Mouse (Mus musculus): ENCODE data around the gene Stac3. TPM values are rescaled to one million over a fixed set of nuclear protein-coding genes. Genes with fewer than 3 reads are reported as not detected.
A peak's percentile ranks its signal among the peaks of the same experiment; 100 is the strongest.

Stac3 gene
- 1 to 10 TPM in 3 of 4 experiments, under 1 TPM in 1; 0.87 to 4.6 (median 3.7) TPM for total RNA-seq (2022)

GRCm38 (mm10) chr10:127500894-127501893, at the start of gene Stac3:
Stac3 (plus strand) TSS chr10:127501686.
- DNase-seq = no peak

GRCm38 (mm10) chr10:127453701-127454100, 47.8 kb upstream of the Stac3 start:
- DNase-seq = no peak

DNA sequence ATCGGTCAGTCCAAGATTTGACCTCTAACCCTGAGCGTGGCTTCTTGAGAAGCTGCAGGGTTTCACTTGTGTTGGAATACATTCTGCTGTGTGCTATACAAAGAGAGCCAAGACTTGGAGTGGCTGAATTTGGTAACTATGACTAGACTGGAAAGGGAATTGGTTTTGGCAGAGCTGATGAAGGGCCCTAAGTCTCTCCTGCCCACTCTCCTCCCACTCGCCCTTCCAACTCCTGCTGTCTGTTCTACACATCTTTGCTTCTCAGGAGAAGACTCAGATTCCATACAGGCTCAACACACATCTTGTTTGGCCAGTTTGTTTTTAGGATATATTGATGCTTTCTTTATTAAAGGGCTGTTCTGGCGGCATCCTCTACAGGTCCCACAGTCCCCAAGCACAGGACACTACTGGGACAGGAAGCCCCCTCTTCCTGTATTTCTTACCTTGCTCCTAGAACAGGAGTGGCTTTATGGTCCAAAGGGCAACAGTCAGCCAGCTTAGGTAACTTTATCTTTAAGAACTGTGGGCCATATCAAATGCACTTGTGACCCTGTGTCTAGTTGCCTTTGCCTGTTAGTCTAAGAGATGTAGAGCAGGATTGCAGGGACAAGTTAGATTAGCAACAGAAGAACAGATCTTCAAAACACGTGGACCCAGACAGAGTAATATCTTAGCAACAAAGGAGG, 38.9 kb upstream of the Stac3 start:
- DNase-seq = no peak

GRCm38 (mm10) chr10:127471281-127471988, 30.1 kb upstream of the Stac3 start:
- DNase-seq = no peak

- no peak for DNase-seq
Observed at GRCm38 (mm10) chr10:127472722-127473121, 28.8 kb upstream of the Stac3 start.

DNA sequence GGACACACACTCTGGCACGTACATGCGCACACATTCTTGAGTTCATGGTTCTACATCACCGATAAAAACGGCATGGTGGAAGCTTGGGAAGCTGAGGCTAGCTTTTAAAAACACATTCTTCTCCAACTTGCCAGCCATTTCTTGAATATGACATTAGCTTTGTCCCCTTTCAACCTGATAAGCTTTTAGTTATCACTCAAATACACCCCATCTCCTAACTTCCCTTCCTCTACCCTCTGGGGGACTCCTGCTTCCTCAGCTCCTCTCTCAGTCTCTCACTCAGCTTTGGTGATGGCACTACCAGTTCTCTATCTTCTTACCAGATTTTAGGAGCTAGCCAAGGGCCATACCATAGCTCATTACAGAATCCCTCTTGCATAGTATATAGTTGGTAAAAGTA, 26.3 kb upstream of the Stac3 start:
- no peak for DNase-seq

DNA sequence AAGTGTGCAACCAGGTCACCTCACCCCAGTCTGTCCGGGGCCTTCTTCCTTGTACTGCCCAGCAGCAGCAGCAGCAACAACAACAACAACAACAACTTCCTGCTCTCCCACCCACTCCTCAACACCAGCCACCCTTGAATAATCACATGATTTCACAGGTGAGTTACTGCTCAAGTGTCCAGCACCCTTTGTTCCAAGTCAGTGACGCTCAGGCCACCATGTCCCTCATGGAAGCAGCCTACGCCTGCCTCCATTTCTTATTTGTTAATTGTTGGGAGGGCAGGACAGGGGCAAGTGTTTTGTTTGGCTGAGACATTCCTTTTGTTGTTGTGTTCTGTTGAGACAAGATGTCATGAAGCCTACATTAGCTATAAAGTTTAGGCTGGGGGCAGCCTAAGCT, 24.9 kb upstream of the Stac3 start:
- no peak for DNase-seq

- peak; percentile 62 for DNase-seq
Observed at GRCm38 (mm10) chr10:127477301-127477700, 24.2 kb upstream of the Stac3 start.

DNA sequence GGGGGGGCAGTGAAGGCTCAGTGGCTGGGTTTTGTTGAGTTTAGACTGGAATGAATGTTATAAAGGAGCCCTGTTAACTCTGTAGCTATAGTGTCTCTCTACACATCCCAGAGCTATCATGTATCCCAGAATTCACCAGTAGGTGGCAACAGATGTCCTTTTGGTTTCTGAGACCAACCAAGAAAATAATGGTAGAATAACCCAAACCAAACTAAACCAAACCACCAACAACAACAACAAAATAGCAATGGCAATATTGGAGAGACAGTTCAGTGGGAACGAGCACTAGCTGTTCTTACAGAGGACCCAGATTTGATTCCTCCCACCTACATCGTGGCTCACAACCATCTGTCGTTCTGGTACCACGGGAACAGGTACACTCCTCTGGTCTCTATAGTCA, 22.4 kb upstream of the Stac3 start:
- no peak for DNase-seq

DNA sequence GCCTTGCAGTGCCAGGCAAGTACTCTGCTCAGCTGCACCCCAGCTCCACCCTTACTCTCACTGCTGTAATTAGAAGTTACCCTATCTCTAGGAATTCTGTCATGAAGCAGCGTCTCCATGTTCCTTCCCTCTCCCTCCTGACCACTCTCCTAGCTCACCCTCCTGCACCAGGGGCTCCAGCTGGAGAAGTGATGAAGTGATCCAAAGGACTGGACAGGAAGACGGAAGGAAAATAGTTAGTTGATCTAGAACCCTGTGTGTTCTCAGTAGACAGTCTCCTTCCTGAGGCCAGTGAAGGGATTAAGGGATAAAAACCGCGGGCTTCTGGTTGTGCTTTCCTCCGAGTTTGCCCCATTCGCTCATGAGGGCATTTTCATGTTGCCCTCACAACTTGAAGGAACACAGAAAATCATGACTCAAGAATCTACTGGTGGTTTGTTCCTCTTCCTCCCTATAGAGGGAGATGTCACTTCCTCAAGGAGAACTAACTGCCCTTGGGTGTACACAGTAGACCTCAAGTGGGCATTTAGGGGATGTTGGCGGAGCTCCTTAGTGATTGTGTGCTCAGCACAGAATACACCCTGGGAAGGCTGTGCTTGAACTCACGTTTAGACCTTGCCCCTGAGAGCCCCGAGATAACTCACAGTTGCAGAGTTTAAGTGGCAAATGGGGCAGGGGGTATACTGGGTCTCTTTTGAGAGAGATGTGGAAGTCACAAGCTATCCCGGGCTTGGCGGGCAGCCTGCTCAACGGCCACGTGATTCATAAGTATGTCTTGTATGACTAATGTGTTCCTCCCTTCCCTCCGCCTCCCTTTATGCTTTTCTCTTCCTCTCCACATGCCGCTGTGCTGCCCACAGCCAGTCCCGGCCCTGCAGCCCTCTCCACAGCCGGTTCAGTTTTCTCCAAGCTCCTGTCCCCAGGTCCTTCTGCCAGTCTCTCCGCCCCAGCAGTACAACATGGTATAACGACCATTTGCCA, 20.4 kb upstream of the Stac3 start:
- DNase-seq = peak; percentile 67

- DNase-seq = no peak
Observed at GRCm38 (mm10) chr10:127485235-127485634, 16.3 kb upstream of the Stac3 start.

- DNase-seq = no peak
Observed at GRCm38 (mm10) chr10:127488856-127489255, 12.6 kb upstream of the Stac3 start.

GRCm38 (mm10) chr10:127490160-127491127, 11.0 kb upstream of the Stac3 start:
- no peak for DNase-seq

DNA sequence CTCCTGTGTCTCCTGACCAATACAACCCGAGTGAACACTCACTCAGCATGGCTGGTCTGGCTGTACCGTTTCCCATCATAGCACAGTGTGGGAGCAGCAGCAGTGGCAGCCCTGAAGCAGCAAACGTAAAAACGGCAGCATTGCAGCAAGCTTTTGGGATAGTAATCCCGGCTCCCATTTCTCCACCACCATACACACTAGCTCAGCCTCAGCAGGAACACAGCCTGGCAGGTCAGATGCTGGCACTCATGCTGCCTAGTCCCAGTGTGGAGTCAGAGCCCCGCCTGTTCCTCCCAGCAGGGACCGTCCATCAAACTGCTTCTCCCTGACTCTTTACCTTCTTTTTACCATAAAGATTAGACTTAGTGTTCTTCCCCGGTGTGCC, 10.4 kb upstream of the Stac3 start:
- DNase-seq = no peak

GRCm38 (mm10) chr10:127492118-127492517, 9.4 kb upstream of the Stac3 start:
- no peak for DNase-seq

DNA sequence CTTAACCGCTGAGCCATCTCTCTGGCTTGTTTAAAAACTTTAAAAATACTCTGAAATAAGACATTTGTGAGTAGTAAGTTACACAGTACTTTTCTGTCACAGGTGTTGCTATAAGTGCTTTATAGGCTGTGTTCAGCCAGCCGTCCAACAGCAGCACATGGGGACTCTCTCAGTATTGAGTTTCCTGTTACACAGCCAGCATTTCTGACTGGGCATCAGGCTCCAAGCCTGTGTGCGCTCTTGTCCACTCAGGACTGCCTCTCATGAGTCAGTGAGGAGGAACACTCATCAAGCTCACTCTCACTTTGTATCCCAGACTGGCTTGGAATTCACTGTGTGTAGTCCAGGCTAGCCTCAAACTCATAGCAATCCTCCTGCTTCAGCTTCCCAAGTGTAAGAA, 5.3 kb upstream of the Stac3 start:
- DNase-seq = no peak

DNA sequence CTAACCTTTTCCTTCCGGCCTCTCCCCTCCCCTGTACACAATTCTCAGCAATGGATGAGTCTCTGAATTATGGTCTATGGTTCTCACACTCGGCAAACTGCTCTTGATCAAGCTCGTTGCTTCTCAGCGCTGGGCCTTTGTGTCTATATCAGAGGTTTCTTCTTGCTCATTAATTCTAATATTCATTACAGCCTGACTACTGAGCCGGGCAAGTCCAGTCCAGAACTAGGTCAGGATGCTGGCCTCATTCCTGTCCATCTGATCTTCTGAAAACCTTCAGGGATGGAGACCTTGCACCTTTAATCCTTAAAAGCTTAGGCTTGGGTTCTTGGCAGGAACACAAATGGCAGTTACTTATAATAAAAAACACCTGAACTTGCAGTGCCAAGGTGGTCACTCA, 2.0 kb upstream of the Stac3 start:
- DNase-seq = no peak

- DNase-seq = no peak
Observed at GRCm38 (mm10) chr10:127500042-127500441, 1.4 kb upstream of the Stac3 start.

GRCm38 (mm10) chr10:127508239-127508638, 6.8 kb downstream of the Stac3 start:
- no peak for DNase-seq

GRCm38 (mm10) chr10:127509051-127509836, 7.8 kb downstream of the Stac3 start:
- DNase-seq = peak; percentile 65

Measured in adrenal gland, adult 8-10 months (tissue).